Mouse (Mus musculus): ENCODE measurements at regions not wholly inside any gene's neighbourhood (a gene's known extent, or its start where the extent isn't known, plus 50 kb on each side); places are given as distances from the start of the nearest gene placed in this dataset.

GRCm38 (mm10) chr14:8736831-8737230 lies 70.8 kb upstream of the 4930452B06Rik start:
- H3K27ac ChIP-seq: no peak overlapping the region
- DNase-seq (ENCODE audit: low spot score) (no peak), ATAC-seq (no peak)
- WGBS: 16% methylated on average over 4 of the region's 4 CpGs
- H3K36me3 ChIP-seq (ENCODE audit: insufficient read depth, low read length): no peaks in the 10 kb centered on the region
- no peaks in the 10 kb centered on the region for H3K9me3 ChIP-seq (ENCODE audit: low read length)
- no peaks in the 10 kb centered on the region for H3K4me1 ChIP-seq (ENCODE audit: insufficient read depth, low read length)
- no peak for TF ChIP-seq CTCF (IDR thresholded peaks at IDR 0.05; ENCODE audit: low read depth)
- H3K4me3 ChIP-seq (ENCODE audit: low read length): no peak overlapping the region
- H3K4me2 ChIP-seq (ENCODE audit: low read depth, low read length): no peak overlapping the region
- no peaks in the 10 kb centered on the region for H3K27me3 ChIP-seq (ENCODE audit: insufficient read depth, low read length)
- H3K9ac ChIP-seq (replicated peaks; ENCODE audit: low read length): no peak overlapping the region

GRCm38 (mm10) chr14:8733261-8733660 lies 67.2 kb upstream of the 4930452B06Rik start:
- H3K4me2 ChIP-seq (ENCODE audit: low read depth, low read length): no peak overlapping the region
- no peak overlapping the region for H3K27ac ChIP-seq
- H3K9ac ChIP-seq (replicated peaks; ENCODE audit: low read length): no peak overlapping the region
- no peaks in the 10 kb centered on the region for H3K27me3 ChIP-seq (ENCODE audit: insufficient read depth, low read length)
- TF ChIP-seq CTCF (IDR thresholded peaks at IDR 0.05; ENCODE audit: low read depth): no peak
- no peaks in the 10 kb centered on the region for H3K4me1 ChIP-seq (ENCODE audit: insufficient read depth, low read length)
- no peak for DNase-seq (ENCODE audit: low spot score)
- 90% methylated on average over 2 of the region's 2 CpGs for WGBS
- no peaks in the 10 kb centered on the region for H3K36me3 ChIP-seq (ENCODE audit: insufficient read depth, low read length)
- H3K9me3 ChIP-seq (ENCODE audit: low read length): no peaks in the 10 kb centered on the region
- no peak overlapping the region for H3K4me3 ChIP-seq (ENCODE audit: low read length)
- ATAC-seq: no peak

GRCm38 (mm10) chr14:8727364-8727763 lies 61.3 kb upstream of the 4930452B06Rik start:
- Histone ChIP-seq H3K36me3 (ENCODE audit: insufficient read depth, low read length) (no peaks in the 10 kb centered on the region), H3K27ac (no peak overlapping the region), H3K9ac (replicated peaks; ENCODE audit: low read length) (no peak overlapping the region), H3K27me3 (ENCODE audit: insufficient read depth, low read length) (no peaks in the 10 kb centered on the region), H3K4me2 (ENCODE audit: low read depth, low read length) (no peak overlapping the region), H3K4me1 (ENCODE audit: insufficient read depth, low read length) (no peaks in the 10 kb centered on the region), H3K9me3 (ENCODE audit: low read length) (no peaks in the 10 kb centered on the region), H3K4me3 (ENCODE audit: low read length) (no peak overlapping the region)
- ATAC-seq (no peak), DNase-seq (ENCODE audit: low spot score) (no peak)
- WGBS: 55% methylated on average over 1 of the region's 1 CpGs
- no peak for TF ChIP-seq CTCF (IDR thresholded peaks at IDR 0.05; ENCODE audit: low read depth)
